Mouse (Mus musculus) brain, embryonic 14.5 days (tissue): ENCODE measurements at regions not wholly inside any gene's neighbourhood (a gene's known extent, or its start where the extent isn't known, plus 50 kb on each side); places are given as distances from the start of the nearest gene placed in this dataset.

Experiments used
- CTCF ChIP-seq: fragments of 200-500 bp; IDR thresholded peaks from 2 replicates; pipeline ENCODE4 v1.5.1; 2012; ENCODE audit warnings: inconsistent platforms, mild to moderate bottlenecking, moderate library complexity, borderline replicate concordance; ENCODE audit not compliant: insufficient read depth, insufficient read length; ENCODE audit errors: extremely low read depth
- POLR2A ChIP-seq: fragments of 200-500 bp; IDR thresholded peaks from 2 replicates; pipeline ENCODE4 v1.6.1; 2012; ENCODE audit warnings: mild to moderate bottlenecking, inconsistent platforms, borderline replicate concordance; ENCODE audit not compliant: poor library complexity, insufficient read depth, insufficient read length, severe bottlenecking; ENCODE audit errors: extremely low read depth

GRCm38 (mm10) chr4:46268564-46269247 lies 72.6 kb upstream of the Xpa start:
- TF ChIP-seq POLR2A (no peak), CTCF (no peak)
